Mouse (Mus musculus): ENCODE data around the gene Vapb.

DNA sequence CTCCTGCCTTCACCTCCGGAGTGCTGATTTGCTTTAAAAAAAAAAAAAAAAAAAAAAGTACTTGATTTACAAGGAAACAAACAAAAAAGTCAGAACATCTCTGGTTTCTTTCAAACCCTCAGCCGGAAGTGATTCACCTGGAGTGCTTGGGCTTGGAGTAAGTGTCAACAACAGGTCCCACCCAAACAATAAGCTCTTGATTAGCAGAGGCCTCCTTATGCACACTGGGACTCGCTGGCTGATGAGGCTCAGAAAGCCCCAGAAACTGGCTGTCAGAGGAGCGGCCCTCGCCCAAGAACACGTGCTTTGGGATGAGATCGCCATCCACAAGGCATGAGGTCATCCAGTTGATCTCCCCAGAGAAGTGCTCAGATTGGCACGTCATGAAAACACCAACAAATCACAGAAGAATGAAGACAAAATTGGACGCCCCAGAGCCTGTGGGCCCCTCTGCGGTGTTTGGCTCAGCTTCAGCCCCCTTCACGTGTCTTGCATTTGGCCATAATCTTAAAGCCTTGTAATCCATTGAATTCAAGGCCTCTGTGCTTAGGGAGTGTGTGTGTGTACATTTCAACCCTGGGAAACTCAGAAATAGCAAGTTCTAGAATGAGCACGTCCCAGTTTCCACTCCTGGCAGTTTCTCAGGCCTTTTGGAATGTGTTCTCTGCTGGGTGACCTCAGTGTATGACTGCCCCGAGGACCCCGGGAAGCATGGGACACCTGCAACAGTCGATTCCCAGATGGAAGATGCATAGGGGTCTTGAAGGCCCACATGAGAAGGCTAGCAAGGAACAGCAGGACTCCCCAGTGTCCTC, 72.9 kb downstream of the Vapb start:
- TF ChIP-seq CTCF (conservative IDR thresholded peaks at IDR 0.05; ENCODE audit: insufficient read depth, insufficient read length, low read depth, low read length) (no peak), POLR2A (IDR thresholded peaks at IDR 0.05; ENCODE audit: low read depth, low read length) (no peak)
